Mouse (Mus musculus) lung, adult 2 months (tissue): ENCODE measurements around the gene Ebf1. TPM values are rescaled to one million over a fixed set of nuclear protein-coding genes. Genes with fewer than 3 reads are reported as not detected.

Experiments
- DNase-seq: peaks from one replicate; pipeline ENCODE4 v3.0.0; 2022
- H3K4me1 ChIP-seq: fragments of 200-500 bp; 2 replicates; pipeline ENCODE4 v1.6.1; 2011; ENCODE audit warnings: low read length; ENCODE audit not compliant: control insufficient read depth, insufficient read depth
- H3K4me3 ChIP-seq: fragments of 200-500 bp; replicated peaks from 2 replicates; pipeline ENCODE3; 2011; ENCODE audit warnings: low read depth, mild to moderate bottlenecking, control low read depth, low read length; ENCODE audit errors: extremely low read depth
- CTCF ChIP-seq: fragments of 200-500 bp; IDR thresholded peaks from 2 replicates; pipeline ENCODE4 v1.5.1; 2011; ENCODE audit warnings: mild to moderate bottlenecking, low read length, control low read depth; ENCODE audit not compliant: insufficient read depth
- POLR2A ChIP-seq: fragments of 200-500 bp; IDR thresholded peaks from 2 replicates; pipeline ENCODE4 v1.6.1; 2011; ENCODE audit warnings: low read depth, mild to moderate bottlenecking, control low read depth, low read length, borderline replicate concordance; ENCODE audit errors: extremely low read depth
- WGBS: fragments of 180-500 bp; shearing (Covaris S2); methylation state at CpG from one replicate; pipeline ENCODE4 v1.1.7; 2018; 5-methylcytosine and 5-hydroxymethylcytosine counted together
- polyA plus RNA-seq: library from polyadenylated mRNA; depleted of rRNA; stranded (reverse); fragments of >200 nt; gene quantifications from 2 replicates; pipeline ENCODE4 v1.2.3, GENCODE M21; 2012

Gene Ebf1
- polyA plus RNA-seq, 1 experiment, result 11.8 TPM

DNA sequence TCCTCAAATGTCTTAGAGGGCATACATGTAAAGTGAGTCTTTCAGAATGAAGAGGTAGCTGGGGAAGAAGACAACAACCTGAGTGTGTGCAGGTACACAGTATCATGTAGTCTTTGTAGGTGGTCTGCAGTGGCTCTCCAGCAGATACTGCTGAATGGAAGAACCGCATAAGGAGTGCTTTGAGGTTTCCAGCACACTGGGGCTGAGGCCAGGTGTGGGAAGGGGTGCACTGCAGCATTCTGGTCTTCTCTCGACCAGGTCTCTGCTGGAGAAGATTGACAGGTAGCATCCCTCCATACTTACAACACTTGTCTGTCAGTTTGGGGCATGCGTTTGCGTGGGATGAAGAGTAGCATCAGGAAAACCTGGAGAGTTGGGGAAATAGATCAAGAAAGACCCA, 104.9 kb downstream of the Ebf1 start:
- no peak for DNase-seq
- 91% methylated on average over 4 of the region's 4 CpGs for WGBS
- Histone ChIP-seq H3K4me3 (no peak overlapping the region), H3K4me1 (no peaks in the 10 kb centered on the region)
- TF ChIP-seq CTCF (no peak), POLR2A (no peak)

GRCm38 (mm10) chr11:44723950-44724502, 106.9 kb downstream of the Ebf1 start:
- DNase-seq, result no peak
- H3K4me1 ChIP-seq, result no peaks in the 10 kb centered on the region
- TF ChIP-seq POLR2A (no peak), CTCF (no peak)
- WGBS, result 78% methylated on average over 6 of the region's 6 CpGs
- H3K4me3 ChIP-seq, result no peak overlapping the region

GRCm38 (mm10) chr11:44725732-44726131, 108.6 kb downstream of the Ebf1 start:
- 80% methylated on average over 5 of the region's 5 CpGs for WGBS
- Histone ChIP-seq H3K4me1 (no peaks in the 10 kb centered on the region), H3K4me3 (no peak overlapping the region)
- no peak for TF ChIP-seq CTCF
- no peak for TF ChIP-seq POLR2A
- no peak for DNase-seq

DNA sequence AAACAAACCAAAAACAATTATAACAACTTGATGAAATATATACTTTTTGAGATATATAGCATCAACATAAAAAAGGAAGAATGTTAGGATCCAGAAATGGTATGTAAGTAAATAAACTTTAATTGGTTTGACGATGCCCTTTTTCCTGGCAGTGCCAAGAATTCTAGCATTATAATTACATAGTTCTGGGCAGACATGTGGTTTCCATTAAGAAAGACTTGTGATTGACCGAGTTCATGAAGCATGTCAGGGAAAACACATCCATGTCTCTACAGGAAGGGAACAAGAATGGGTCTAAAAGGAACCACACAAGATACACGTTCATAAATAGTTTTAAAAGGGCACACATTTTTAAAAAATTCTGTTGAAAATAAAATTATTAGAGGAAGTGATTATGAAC, 110.3 kb downstream of the Ebf1 start:
- DNase-seq, result no peak
- H3K4me1 ChIP-seq, result no peaks in the 10 kb centered on the region
- H3K4me3 ChIP-seq, result no peak overlapping the region
- 64% methylated on average over 3 of the region's 3 CpGs for WGBS
- TF ChIP-seq POLR2A (no peak), CTCF (no peak)

GRCm38 (mm10) chr11:44727821-44728220, 110.7 kb downstream of the Ebf1 start:
- no peak for DNase-seq
- TF ChIP-seq POLR2A (no peak), CTCF (no peak)
- Histone ChIP-seq H3K4me3 (no peak overlapping the region), H3K4me1 (no peaks in the 10 kb centered on the region)
- WGBS, result 79% methylated on average over 2 of the region's 2 CpGs

- no peak for DNase-seq
- Histone ChIP-seq H3K4me1 (no peaks in the 10 kb centered on the region), H3K4me3 (no peak overlapping the region)
- TF ChIP-seq POLR2A (no peak), CTCF (no peak)
- 65% methylated on average over 2 of the region's 2 CpGs for WGBS
Measured at GRCm38 (mm10) chr11:44728271-44728670, 111.2 kb downstream of the Ebf1 start.

GRCm38 (mm10) chr11:44729931-44730330, 112.8 kb downstream of the Ebf1 start:
- DNase-seq, result no peak
- no peak for TF ChIP-seq CTCF
- no peak for TF ChIP-seq POLR2A
- 55% methylated on average over 4 of the region's 4 CpGs for WGBS
- Histone ChIP-seq H3K4me1 (no peaks in the 10 kb centered on the region), H3K4me3 (no peak overlapping the region)

- no peak for DNase-seq
- TF ChIP-seq POLR2A (no peak), CTCF (no peak)
- Histone ChIP-seq H3K4me1 (no peaks in the 10 kb centered on the region), H3K4me3 (no peak overlapping the region)
- WGBS, result 95% methylated on average over 2 of the region's 2 CpGs
Measured at GRCm38 (mm10) chr11:44731763-44732162, 114.6 kb downstream of the Ebf1 start.

GRCm38 (mm10) chr11:44733276-44733675, 116.2 kb downstream of the Ebf1 start:
- Histone ChIP-seq H3K4me1 (no peaks in the 10 kb centered on the region), H3K4me3 (no peak overlapping the region)
- WGBS, result 66% methylated on average over 2 of the region's 2 CpGs
- no peak for DNase-seq
- TF ChIP-seq CTCF, result no peak
- no peak for TF ChIP-seq POLR2A

GRCm38 (mm10) chr11:44738046-44738445, 120.9 kb downstream of the Ebf1 start:
- TF ChIP-seq CTCF (no peak), POLR2A (no peak)
- no peak for DNase-seq
- no peak overlapping the region for H3K4me3 ChIP-seq
- no peaks in the 10 kb centered on the region for H3K4me1 ChIP-seq
- 87% methylated on average over 5 of the region's 5 CpGs for WGBS
